Mouse (Mus musculus) thymus, postnatal 10 days (tissue): Measurements from ENCODE around the gene Kif3c.
A peak's percentile ranks its signal among the peaks of the same experiment; 100 is the strongest.

Source experiments
- DNase-seq, 2 experiments: peaks; one replicate each; pipeline ENCODE4 v3.0.0; 2021; ENCODE audit warnings: low spot score in 2 of 2

Gene Kif3c

DNA sequence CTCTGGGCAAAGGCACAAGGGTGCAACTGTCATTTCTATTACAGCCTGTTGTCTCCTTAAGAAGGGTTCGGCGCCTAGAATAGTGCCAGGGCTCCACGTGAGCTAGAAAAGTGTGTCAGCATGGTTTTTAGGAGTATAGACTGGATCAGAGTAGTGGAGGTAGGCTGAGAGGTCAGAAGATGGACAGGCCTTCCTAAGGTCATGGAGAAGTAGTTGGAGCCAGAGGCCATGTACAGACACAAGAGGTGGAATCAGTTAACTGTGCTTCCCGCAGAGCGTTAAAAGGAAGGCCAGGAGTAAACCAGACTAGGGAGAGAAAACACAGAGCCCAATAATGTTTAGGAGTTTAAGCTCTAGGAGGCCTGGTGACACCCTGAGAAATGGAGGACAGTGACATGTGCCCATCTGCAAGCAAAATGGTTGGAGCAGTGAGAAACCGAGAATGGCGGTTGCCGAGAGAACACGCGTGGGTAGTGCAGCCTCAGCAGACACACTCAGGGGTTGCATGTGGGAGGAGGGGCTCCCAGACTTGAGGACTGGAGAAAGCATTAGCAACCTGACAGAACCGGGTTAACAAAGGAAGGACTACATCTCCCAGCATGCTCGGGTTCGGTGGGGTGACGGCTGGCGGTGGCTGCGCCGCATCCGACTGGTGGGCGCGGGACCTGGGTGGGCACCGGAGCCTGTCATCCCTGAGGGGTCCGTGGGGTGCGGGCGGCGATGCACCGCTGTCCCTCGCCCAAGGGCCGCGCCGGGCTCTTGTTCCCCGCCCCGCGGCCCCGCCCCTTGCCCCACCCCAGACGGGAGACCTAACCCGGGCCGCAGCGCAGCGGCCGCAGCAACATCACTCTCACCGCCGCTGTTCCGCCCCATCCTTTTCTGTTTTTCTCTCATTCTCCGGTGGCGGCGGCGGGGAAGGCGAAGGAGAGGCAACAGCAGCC is at the start of gene Kif3c:
TSS of gene Kif3c (plus strand) at position 625 of the 941 bp plus-strand sequence.
- DNase-seq = peak; percentile 80 to 83

DNA sequence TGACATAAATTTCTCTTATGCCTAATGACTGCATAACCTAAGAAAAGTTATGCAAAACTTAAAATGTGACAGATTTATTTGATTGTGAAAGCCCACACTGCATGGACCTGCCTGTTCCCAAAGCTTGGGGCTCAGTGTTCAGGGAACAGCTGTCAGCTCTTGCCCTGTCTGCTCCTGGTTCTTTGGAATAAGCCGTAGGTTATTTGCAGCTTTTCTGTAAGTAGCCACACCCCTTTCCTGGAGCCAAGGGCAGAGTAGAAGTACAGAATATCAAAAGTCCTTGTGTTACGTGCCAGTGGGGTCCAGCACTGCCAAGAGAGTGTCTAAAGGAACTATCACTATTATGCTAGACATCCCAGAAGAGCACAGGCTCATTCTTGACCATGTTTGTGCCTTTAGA is 48.8 kb upstream of the Kif3c start:
- no peak for DNase-seq

DNA sequence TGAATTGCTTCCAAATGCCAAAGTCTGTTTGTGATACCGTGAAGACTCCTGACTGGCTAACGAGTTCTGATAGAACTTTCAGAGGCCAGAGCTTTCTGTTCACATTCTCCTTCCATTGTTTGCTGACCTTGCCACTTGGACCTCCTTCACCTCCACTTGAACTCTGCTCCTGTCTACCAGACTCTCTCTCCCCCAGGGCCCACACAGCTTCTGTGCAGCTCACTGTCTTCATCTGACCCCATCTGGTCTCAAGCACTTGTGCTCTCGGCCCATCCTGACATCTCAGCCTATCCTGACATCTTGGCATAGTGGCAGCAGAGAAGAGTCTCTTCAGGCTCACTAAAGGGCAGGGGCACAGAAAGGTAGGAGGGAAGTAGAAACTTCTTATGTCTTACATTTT is 48.0 kb upstream of the Kif3c start:
- no peak for DNase-seq

DNA sequence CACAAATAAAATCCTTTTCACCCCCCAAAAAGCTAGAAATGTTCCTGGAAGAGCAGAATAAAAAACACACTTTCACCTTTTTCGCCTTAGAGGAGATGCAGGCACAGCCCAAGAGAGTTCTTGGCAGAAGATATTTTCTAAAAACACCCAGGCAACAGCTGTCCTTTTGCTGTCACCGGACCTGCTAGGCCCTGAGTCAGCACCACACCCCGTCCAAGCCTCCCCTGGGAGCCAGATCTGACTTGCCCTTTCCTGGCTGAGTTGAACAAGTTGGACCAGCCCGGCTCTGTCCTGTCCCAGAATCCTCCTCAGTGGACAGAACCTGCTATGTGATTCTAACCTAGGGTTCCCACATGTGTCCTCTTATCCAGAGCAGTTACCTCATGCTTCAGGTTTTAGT is 45.6 kb upstream of the Kif3c start:
- DNase-seq = no peak

DNA sequence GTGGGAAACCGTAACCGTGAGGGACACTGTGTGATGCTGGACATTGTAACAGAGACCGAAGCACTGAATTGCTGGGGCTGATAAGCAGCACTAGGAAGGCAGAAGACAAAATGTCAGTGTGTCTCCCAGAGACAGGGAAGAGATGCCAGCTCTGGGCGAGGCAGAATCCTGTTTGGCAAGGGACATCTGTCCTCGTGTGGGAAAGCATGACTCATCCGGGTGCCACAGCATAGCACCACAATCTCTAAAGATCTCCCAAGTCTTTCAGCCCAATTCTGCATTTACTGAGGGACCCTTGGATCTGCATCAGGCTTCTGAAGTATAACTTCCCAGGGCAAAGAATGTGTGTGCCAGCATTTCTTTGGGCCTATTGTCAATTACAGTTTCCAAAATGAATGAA is 41.7 kb upstream of the Kif3c start:
- DNase-seq = no peak

DNA sequence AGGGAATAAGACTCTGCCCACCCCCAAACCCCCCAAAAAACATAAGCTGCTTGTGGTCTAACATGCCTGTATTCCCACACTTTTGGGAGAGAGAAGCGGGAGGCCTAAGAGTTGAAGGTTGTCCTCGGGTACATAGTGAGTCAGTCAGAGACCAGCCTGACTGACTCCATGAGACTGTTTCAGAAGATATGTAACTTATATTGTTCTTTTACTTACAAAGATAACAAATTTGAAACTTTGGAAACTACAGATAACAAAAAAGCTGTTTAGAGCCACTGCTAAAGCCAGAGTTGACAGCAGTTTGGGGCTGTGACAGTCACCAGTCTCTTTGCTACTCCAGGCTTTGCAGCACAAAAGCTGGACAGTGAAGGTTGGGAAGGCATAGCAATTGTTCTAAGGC is 39.7 kb upstream of the Kif3c start:
- no peak for DNase-seq

DNA sequence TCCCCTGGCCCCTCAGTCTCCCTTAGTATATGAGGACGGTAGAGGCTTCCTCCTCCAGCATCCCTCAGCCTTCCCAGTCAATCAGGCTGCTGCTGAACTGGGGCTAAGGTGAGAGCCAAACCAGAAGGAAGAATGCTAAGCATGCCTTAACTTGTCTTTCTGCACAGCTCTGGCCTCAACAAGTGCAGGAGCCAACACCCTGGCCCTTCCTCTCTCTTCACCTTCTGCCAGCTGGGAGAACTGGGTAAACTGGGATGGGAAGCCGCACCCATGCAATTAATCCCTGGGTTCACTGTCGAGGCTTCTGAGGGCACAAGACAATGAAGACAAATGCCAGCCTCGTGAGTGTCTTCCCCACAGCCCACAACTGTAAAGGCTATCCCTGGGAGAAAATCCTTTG is 35.3 kb upstream of the Kif3c start:
- DNase-seq = no peak

DNA sequence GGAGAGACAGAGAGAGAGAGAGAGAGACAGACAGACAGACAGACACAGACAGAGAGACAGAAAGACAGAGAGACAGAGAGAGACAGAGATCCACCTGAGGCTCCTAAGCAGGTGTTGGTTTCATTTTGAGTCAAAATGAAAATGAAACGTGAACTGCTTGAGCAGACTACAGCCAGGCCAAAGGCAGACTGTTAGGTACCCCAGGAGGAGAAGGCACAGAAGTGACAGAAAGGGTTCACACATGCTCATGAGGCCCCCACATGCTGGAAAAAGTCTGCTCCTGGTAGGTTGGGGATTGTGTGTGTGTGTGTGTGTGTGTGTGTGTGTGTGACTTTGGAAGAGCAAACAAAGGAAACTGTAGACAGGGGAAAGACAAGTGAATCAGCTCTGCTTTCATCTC is 26.0 kb upstream of the Kif3c start:
- DNase-seq = no peak

DNA sequence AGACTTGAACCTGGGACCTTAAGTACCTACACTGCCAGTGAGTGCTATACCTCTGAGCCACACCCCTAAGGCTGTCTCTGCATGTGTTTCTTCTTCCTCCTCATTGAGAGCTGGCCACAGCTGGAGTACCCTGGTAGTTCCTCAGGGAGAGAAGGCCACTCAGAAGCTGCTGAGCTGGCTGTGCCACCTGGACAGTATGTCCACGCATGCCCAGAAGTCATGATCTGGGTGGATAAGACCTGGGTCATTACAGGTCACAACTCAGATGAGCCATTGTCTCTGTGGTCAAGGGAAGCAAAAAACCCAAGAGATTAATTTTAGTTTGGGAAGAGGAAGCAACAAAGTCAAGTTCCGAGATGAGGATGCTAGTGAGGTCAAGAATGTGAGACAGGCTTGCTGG is 20.8 kb upstream of the Kif3c start:
- DNase-seq = no peak

DNA sequence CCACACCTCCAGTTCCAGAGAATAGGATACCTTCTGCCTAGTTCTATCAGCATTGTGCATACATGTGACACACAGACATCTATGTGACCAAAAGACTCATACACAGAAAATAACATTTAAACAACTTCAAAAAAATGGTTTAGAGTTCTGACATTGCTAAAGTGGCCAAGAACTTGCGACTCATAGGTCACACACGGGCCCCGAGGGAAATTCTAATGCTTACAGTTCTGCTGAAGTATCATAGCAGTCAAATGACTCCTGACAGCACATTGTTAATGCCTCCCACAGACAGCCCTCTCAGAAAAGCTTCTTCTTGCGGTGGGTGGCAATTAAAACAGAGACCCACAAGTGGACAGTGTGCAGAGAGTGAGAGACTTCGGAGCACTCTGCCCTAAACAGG is 19.9 kb upstream of the Kif3c start:
- no peak for DNase-seq

DNA sequence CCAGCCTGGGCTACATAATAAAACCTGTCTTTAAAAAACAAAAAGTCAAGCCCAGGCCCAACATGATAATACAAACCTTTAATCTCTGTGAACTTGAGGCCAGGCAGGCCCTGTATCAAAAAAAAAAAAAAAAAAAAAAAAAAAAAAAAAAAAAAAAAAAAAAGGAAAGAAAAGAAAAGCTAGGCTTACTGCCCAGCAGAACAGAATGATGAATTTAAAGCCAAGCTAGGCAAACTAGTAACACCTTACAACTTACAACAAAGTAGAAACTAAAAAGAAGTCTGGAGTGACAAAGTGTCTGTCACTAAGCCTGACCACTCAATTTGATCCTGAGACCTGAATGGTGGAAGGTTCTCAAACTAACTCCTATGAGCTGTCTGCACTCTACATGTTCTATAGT is 17.2 kb upstream of the Kif3c start:
- no peak for DNase-seq

DNA sequence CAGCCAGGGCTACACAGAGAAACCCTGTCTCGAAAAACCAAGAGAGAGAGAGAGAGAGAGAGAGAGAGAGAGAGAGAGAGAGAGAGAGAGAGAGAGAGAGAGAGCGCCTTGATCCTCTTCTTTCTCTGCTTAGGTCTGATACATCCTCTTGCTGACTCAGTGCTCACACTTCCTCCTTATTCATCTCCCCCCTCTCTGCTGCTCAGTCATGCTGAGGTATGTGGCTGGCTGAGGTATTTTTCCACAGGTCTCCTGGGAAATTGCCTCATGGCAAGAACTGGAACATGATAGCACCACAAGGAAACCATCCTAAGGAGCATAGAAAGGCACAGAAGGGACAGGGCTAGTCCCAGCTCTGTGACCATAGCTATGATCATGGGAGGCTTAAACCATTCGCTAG is 15.5 kb upstream of the Kif3c start:
- DNase-seq = no peak

DNA sequence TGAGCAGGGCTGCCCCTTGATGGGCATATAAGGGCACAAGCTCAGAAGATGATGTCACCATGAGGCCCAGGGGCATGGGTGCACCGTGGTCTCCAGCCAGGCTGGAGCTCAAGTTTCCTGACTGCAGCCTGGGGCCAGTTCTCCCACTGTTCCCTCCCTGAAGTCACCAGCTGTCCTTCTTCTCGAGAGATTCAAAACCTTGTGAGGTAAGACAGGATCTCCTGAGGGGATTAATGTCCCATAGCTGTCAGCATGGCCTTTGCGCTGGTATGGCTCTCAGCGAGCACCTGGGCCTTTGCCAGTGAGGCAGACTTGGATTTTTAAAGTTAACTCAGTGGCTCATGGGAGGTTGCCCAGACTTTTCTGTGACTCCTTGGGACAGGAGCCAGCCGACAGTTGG is 14.8 kb upstream of the Kif3c start:
- DNase-seq = no peak

DNA sequence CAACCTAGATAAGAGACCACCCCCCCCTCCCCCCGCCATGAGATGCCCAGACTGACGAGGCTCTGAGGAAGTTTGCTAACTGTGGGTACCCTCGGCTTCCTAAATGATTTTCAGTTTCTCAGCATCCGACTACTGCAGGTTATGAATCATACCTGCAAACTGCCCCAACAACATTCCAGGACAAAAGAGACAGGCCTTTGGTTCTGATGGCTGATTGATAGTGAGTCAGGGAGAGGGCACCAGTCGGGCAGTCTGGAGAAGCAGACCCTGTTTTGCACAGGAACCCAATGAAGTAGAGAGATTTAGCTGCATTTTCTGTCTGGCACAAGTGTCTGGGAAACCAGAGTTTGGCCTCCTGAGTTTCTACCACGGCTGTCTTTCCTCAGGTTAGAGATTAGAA is 12.7 kb upstream of the Kif3c start:
- DNase-seq = no peak

DNA sequence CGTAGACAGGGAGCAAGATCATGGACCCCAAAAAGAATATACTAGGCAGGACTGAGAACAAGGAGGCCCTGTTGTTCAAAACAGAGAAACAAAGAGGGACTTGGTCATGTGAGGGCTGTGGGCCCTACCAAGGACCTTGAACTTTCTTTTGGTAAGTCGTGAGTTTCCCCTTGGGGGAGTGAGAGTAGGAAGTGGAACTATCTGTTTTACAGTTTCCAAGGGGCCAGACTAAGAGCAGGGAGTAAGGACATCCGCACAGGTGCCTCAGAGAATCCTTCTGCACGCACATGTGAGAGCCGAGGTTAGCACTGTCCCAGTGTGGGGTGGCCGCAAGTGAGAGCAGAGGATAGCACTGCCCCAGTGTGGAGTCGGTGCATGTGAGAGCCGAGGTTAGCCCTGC is 9.9 kb upstream of the Kif3c start:
- no peak for DNase-seq

DNA sequence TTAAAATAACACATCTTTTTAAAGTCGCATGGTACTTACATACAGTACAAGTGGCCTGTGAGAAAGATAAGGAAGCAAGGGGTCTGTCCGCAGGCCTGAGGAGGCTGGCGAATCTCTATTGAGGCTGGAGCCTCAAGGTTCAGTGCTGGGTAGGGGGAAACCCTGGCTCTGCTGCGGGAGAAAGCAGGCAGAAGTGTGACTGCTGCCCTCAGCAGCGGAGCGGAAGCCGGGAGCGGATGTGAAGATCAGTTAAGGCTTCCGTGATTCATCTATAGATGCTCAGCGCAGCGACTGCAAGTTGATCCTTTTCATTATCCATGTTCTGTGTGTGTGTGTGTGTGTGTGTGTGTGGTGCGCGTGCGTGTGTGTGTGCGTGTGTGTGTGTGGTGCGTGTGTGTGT is 8.1 kb upstream of the Kif3c start:
- DNase-seq = peak in 1 of 2 experiments; percentile 19

DNA sequence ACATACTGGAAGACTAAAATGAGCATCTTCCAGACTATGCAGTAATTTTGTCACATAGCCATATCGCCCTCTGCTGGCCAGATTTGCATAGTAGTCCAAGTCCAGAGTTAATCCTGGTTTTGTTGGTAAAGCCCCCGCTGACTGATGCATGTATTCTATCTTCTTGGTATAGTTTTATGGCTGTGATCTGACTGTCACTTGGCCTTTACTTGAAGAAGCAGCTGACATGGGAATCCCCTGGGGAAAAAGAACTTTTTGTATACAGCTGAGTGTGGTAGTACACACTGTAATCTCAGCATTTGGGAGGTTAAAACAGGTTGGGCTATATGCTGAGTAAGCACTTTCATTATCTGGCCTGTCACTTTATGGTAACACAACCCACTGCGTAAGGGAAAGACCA is 5.6 kb upstream of the Kif3c start:
- peak; percentile 55 to 82 for DNase-seq

DNA sequence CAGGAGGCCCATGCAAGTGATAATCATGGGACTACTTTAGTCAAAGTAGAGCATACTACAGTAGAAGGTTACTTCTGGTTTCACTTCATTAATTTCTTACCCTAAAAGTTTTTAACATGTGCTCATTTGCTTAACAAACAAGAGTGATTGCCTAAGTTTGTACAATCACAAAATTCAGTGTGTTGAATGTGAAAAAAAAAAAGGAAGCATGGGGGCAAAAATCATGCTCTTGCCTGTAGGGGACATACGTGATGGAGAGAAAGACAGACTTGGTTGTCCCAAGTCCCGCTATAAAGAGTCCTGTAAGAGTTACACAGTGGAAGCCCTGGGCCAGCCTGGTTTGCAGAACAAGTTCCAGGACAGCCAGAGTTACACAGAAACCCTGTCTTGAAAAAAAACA is 4.9 kb upstream of the Kif3c start:
- no peak for DNase-seq

DNA sequence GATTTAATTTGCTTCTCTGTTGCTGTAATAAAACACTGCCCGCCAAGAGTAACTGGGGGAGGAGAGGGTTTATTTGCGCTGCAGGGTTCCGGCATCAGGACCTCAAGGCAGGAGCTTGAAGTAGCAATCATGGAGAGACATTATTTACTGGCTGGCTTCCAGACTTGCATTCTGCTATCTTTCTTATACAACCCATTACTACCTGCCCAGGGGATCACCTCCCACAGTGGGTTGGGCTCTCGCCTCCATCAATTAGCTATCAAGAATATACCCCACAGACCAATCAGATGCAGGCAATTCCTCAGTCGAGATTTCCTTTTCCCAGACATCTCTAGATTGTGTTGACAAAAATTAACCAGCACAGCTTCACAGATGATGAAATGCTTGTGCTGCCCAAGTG is 856 bp upstream of the Kif3c start:
- no peak for DNase-seq

DNA sequence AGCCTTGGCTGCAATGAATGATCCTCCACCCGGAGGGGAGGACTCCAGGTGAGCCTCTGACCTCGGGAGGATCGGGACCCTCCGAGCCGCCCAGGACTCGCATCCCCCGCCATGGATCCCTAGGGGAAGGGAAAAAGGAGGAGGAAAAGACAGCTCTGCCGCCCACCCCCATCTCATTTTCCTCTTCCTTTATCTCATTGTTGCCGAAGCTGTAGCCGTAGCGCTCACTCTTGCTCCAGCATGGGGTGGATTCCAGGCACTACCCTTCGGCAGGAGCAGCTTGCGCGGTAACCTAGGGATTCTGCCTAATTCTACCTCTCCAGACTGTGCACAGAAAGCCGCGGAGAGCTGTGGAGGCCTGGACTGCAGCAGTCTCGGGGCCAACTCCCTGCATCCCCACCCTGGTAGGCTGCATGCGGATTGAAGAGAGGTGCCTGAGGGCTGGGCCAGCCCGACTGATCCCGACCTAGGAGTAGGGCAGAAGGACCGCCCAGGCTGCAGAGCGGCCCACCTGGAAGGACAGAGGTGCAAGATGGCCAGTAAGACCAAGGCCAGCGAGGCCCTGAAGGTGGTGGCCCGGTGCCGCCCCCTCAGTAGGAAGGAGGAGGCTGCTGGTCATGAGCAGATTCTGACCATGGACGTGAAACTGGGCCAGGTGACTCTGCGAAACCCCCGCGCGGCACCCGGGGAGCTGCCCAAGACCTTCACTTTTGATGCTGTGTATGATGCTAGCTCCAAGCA is 687 bp downstream of the Kif3c start:
- peak; percentile 8 to 26 for DNase-seq

DNA sequence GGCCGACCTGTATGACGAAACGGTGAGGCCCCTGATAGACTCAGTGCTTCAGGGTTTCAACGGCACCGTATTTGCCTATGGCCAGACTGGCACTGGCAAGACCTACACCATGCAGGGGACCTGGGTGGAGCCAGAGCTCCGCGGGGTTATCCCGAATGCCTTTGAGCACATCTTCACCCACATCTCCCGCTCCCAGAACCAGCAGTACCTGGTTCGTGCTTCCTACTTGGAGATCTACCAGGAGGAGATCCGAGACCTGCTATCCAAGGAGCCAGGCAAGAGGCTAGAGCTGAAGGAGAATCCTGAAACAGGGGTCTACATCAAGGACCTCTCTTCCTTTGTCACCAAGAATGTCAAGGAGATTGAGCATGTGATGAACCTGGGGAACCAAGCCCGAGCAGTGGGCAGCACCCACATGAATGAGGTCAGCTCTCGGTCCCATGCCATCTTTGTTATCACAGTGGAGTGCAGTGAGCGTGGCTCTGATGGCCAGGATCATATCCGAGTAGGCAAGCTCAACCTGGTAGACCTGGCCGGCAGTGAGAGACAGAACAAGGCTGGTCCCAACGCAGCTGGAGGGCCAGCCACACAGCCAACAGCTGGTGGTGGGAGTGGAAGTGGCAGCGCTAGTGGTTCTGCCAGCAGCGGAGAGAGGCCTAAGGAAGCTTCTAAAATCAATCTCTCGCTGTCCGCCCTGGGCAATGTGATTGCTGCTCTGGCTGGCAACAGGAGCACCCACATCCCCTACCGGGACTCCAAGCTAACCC is 1.4 kb downstream of the Kif3c start:
- no peak for DNase-seq

DNA sequence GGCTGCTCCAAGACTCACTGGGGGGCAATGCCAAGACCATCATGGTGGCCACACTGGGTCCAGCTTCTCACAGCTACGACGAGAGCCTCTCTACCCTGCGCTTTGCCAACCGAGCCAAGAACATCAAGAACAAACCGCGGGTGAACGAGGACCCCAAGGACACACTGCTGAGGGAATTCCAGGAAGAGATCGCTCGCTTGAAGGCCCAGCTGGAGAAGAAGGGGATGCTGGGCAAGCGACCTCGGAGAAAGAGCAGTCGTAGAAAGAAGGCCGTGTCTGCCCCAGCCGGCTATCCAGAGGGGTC is 2.0 kb downstream of the Kif3c start:
- no peak for DNase-seq

DNA sequence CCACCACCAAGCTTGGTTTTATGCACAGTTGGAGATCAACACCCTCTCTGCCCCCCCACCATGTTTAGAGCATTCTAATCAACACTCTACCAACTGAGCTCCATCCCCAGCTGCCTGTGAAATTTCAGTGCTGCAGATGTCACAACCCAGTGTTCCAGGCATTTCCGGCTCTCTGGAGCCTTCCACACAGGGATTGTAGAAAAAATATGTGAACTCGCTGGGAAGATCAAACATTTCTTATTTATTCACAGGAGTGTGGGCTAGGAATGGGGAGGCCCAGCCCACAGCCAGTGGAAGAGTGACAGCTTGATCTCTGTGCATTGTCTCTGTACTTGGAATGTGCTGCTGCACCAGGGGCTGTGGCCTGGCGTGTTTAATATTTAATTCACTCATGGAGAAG is 3.8 kb downstream of the Kif3c start:
- DNase-seq = no peak
